Mouse (Mus musculus): Measurements from ENCODE around the gene Tbc1d14. TPM values are rescaled to one million over a fixed set of nuclear protein-coding genes. Genes with fewer than 3 reads are reported as not detected.

Tbc1d14 gene
- polyA plus RNA-seq, 1 experiment from 2014 or later: 63.8 TPM

GRCm38 (mm10) chr5:36560490-36560889 lies 32.6 kb downstream of the Tbc1d14 start:
- Histone ChIP-seq H3K27me3 (replicated peaks; ENCODE audit: control insufficient read depth, insufficient read depth, low read length) (no peaks in the 10 kb centered on the region), H3K9ac (ENCODE audit: low read depth, low read length) (no peak overlapping the region), H3K4me3 (ENCODE audit: low read length) (no peak overlapping the region), H3K27ac (ENCODE audit: low read depth, low read length) (no peak overlapping the region), H3K9me3 (ENCODE audit: control insufficient read depth, low read length) (no peaks in the 10 kb centered on the region), H3K4me1 (ENCODE audit: control insufficient read depth, insufficient read depth, low read depth, low read length) (no peaks in the 10 kb centered on the region; the same call in 1 of the 2 replicates), H3K36me3 (ENCODE audit: control insufficient read depth, insufficient read depth, low read length) (no peaks in the 10 kb centered on the region), H3K4me2 (ENCODE audit: low read length) (no peak overlapping the region)
- no peak for ATAC-seq
- 96% methylated on average over 4 of the region's 4 CpGs for WGBS

- no peak overlapping the region for H3K27ac ChIP-seq (ENCODE audit: low read depth, low read length)
- 91% methylated on average over 6 of the region's 6 CpGs for WGBS
- H3K4me1 ChIP-seq (ENCODE audit: control insufficient read depth, insufficient read depth, low read depth, low read length): no peaks in the 10 kb centered on the region; the same call in 1 of the 2 replicates
- H3K9me3 ChIP-seq (ENCODE audit: control insufficient read depth, low read length): no peaks in the 10 kb centered on the region
- H3K27me3 ChIP-seq (replicated peaks; ENCODE audit: control insufficient read depth, insufficient read depth, low read length): no peaks in the 10 kb centered on the region
- H3K4me2 ChIP-seq (ENCODE audit: low read length): no peak overlapping the region
- no peak overlapping the region for H3K9ac ChIP-seq (ENCODE audit: low read depth, low read length)
- ATAC-seq: no peak
- no peak overlapping the region for H3K4me3 ChIP-seq (ENCODE audit: low read length)
- no peaks in the 10 kb centered on the region for H3K36me3 ChIP-seq (ENCODE audit: control insufficient read depth, insufficient read depth, low read length)
Observed at GRCm38 (mm10) chr5:36559510-36560235, 33.4 kb downstream of the Tbc1d14 start.

DNA sequence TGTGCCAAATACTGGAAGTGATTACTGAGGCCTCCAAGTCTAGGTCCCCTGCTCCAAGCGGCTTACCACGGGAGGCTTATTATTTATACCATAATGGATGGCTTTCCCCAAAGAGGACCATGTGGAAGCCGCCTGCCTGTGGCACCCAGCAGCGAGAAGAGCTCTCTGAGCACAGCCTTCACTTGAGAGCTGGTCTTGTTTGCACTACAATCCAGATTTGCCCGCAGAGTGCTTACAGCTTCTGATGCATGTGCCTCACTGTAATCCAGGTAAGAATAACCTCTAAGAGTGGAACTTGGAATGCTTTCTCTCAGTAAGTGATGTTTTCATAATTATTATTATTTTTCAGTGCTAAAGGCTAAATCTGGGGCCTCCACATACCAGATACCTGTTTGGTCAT lies 34.0 kb downstream of the Tbc1d14 start:
- Histone ChIP-seq H3K9ac (ENCODE audit: low read depth, low read length) (no peak overlapping the region), H3K9me3 (ENCODE audit: control insufficient read depth, low read length) (no peaks in the 10 kb centered on the region), H3K27me3 (replicated peaks; ENCODE audit: control insufficient read depth, insufficient read depth, low read length) (no peaks in the 10 kb centered on the region), H3K36me3 (ENCODE audit: control insufficient read depth, insufficient read depth, low read length) (no peaks in the 10 kb centered on the region), H3K4me2 (ENCODE audit: low read length) (no peak overlapping the region), H3K4me3 (ENCODE audit: low read length) (no peak overlapping the region), H3K4me1 (ENCODE audit: control insufficient read depth, insufficient read depth, low read depth, low read length) (no peaks in the 10 kb centered on the region; the same call in 1 of the 2 replicates), H3K27ac (ENCODE audit: low read depth, low read length) (no peak overlapping the region)
- ATAC-seq: no peak
- WGBS: 76% methylated on average over 5 of the region's 5 CpGs

- Histone ChIP-seq H3K36me3 (ENCODE audit: control insufficient read depth, insufficient read depth, low read length) (no peaks in the 10 kb centered on the region), H3K4me3 (ENCODE audit: low read length) (no peak overlapping the region), H3K9me3 (ENCODE audit: control insufficient read depth, low read length) (no peaks in the 10 kb centered on the region), H3K27ac (ENCODE audit: low read depth, low read length) (no peak overlapping the region), H3K4me1 (ENCODE audit: control insufficient read depth, insufficient read depth, low read depth, low read length) (no peaks in the 10 kb centered on the region; the same call in 1 of the 2 replicates), H3K27me3 (replicated peaks; ENCODE audit: control insufficient read depth, insufficient read depth, low read length) (no peaks in the 10 kb centered on the region), H3K9ac (ENCODE audit: low read depth, low read length) (no peak overlapping the region), H3K4me2 (ENCODE audit: low read length) (no peak overlapping the region)
- ATAC-seq: no peak
- 86% methylated on average over 2 of the region's 2 CpGs for WGBS
Observed at GRCm38 (mm10) chr5:36558526-36558925, 34.5 kb downstream of the Tbc1d14 start.

- 34% methylated on average over 7 of the region's 7 CpGs for WGBS
- no peaks in the 10 kb centered on the region for H3K27me3 ChIP-seq (replicated peaks; ENCODE audit: control insufficient read depth, insufficient read depth, low read length)
- ATAC-seq: no peak
- H3K27ac ChIP-seq (ENCODE audit: low read depth, low read length): no peak overlapping the region
- no peaks in the 10 kb centered on the region for H3K36me3 ChIP-seq (ENCODE audit: control insufficient read depth, insufficient read depth, low read length)
- no peak overlapping the region for H3K4me2 ChIP-seq (ENCODE audit: low read length)
- H3K4me3 ChIP-seq (ENCODE audit: low read length): no peak overlapping the region
- H3K9me3 ChIP-seq (ENCODE audit: control insufficient read depth, low read length): no peaks in the 10 kb centered on the region
- no peaks in the 10 kb centered on the region; the same call in 1 of the 2 replicates for H3K4me1 ChIP-seq (ENCODE audit: control insufficient read depth, insufficient read depth, low read depth, low read length)
- no peak overlapping the region for H3K9ac ChIP-seq (ENCODE audit: low read depth, low read length)
Observed at GRCm38 (mm10) chr5:36557584-36558308, 35.3 kb downstream of the Tbc1d14 start.

DNA sequence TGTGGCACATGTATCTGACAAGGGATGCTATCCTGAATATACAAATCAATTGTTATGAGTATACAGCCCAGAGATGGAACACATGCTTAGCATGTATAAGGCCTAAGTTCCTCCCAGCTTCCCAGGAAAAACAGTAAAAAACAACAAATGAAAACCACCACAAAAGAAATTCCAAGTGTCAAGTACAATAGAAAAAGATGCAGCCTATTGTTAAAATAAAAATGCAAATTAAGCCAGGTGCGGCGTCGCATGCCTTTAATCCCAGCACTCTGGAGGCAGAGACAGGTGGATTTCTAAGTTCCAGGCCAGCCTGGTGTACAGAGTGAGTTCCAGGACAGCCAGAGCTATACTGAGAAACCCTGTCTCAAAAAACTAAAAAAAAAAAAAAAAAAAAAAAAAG lies 36.2 kb downstream of the Tbc1d14 start:
- 78% methylated on average over 3 of the region's 3 CpGs for whole genome bisulfite sequencing
- no peak overlapping the region for H3K4me2 ChIP-seq (ENCODE audit: low read length)

GRCm38 (mm10) chr5:36556289-36556688 lies 36.8 kb downstream of the Tbc1d14 start:
- no peak for ATAC-seq
- Histone ChIP-seq H3K9me3 (ENCODE audit: control insufficient read depth, low read length) (no peaks in the 10 kb centered on the region), H3K9ac (ENCODE audit: low read depth, low read length) (no peak overlapping the region), H3K27me3 (replicated peaks; ENCODE audit: control insufficient read depth, insufficient read depth, low read length) (no peaks in the 10 kb centered on the region), H3K4me3 (ENCODE audit: low read length) (no peak overlapping the region), H3K27ac (ENCODE audit: low read depth, low read length) (no peak overlapping the region), H3K36me3 (ENCODE audit: control insufficient read depth, insufficient read depth, low read length) (no peaks in the 10 kb centered on the region), H3K4me1 (ENCODE audit: control insufficient read depth, insufficient read depth, low read depth, low read length) (no peaks in the 10 kb centered on the region; the same call in 1 of the 2 replicates), H3K4me2 (ENCODE audit: low read length) (no peak overlapping the region)
- 54% methylated on average over 4 of the region's 4 CpGs for WGBS

More for the DNA sequence above, 36.2 kb downstream of the Tbc1d14 start:
- Histone ChIP-seq H3K4me3 (ENCODE audit: low read length) (no peak overlapping the region), H3K36me3 (ENCODE audit: control insufficient read depth, insufficient read depth, low read length) (no peaks in the 10 kb centered on the region), H3K4me1 (ENCODE audit: control insufficient read depth, insufficient read depth, low read depth, low read length) (no peaks in the 10 kb centered on the region; the same call in 1 of the 2 replicates), H3K9ac (ENCODE audit: low read depth, low read length) (no peak overlapping the region), H3K9me3 (ENCODE audit: control insufficient read depth, low read length) (no peaks in the 10 kb centered on the region), H3K27me3 (replicated peaks; ENCODE audit: control insufficient read depth, insufficient read depth, low read length) (no peaks in the 10 kb centered on the region), H3K27ac (ENCODE audit: low read depth, low read length) (no peak overlapping the region)
- no peak for ATAC-seq

DNA sequence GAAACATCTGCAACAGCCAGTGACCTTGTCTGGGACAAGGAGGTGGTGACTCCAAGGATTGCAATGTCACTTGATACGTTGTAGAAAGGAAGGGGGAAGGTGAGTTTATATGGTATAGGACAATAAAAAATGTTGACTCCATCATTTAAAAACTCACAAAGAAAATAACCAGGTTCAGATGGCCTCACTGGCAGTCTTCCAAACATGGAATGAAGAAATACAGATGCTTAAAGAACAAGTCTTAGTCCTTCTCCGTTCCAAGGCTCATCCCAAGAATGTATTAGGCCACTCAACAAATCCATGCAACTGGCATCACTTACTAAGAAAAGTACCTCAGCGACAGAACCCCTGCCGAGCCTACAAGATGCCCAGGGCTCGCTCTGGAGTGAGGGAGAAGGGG lies 38.6 kb downstream of the Tbc1d14 start:
- H3K27me3 ChIP-seq (replicated peaks; ENCODE audit: control insufficient read depth, insufficient read depth, low read length): no peaks in the 10 kb centered on the region
- 73% methylated on average over 5 of the region's 5 CpGs for WGBS
- no peak overlapping the region for H3K27ac ChIP-seq (ENCODE audit: low read depth, low read length)
- ATAC-seq: no peak
- H3K4me3 ChIP-seq (ENCODE audit: low read length): no peak overlapping the region
- no peaks in the 10 kb centered on the region; the same call in 1 of the 2 replicates for H3K4me1 ChIP-seq (ENCODE audit: control insufficient read depth, insufficient read depth, low read depth, low read length)
- no peak overlapping the region for H3K4me2 ChIP-seq (ENCODE audit: low read length)
- H3K9me3 ChIP-seq (ENCODE audit: control insufficient read depth, low read length): no peaks in the 10 kb centered on the region
- H3K9ac ChIP-seq (ENCODE audit: low read depth, low read length): no peak overlapping the region
- no peaks in the 10 kb centered on the region for H3K36me3 ChIP-seq (ENCODE audit: control insufficient read depth, insufficient read depth, low read length)

DNA sequence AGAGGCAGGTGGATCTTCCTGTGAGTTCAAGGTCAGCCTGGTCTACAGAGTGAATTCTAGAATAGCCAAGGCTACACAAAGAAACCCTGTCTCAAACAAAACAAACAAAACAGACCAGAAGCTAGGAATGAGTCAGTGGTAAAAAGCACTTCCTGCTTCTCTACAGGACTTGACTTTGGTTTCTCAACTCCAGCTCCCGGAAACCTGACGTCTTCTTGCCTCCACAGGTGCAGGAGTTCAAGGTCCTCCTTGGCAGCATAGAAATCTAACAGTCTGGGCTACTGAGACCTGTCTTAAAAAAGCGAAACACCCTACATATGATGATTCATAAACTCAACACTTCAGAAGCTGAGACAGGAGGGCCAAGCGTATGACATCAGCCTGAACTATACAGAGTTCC lies 39.2 kb downstream of the Tbc1d14 start:
- H3K4me1 ChIP-seq (ENCODE audit: control insufficient read depth, insufficient read depth, low read depth, low read length): no peaks in the 10 kb centered on the region; the same call in 1 of the 2 replicates
- ATAC-seq: no peak
- no peak overlapping the region for H3K27ac ChIP-seq (ENCODE audit: low read depth, low read length)
- H3K36me3 ChIP-seq (ENCODE audit: control insufficient read depth, insufficient read depth, low read length): no peaks in the 10 kb centered on the region
- no peak overlapping the region for H3K4me3 ChIP-seq (ENCODE audit: low read length)
- H3K27me3 ChIP-seq (replicated peaks; ENCODE audit: control insufficient read depth, insufficient read depth, low read length): no peaks in the 10 kb centered on the region
- H3K9ac ChIP-seq (ENCODE audit: low read depth, low read length): no peak overlapping the region
- 84% methylated on average over 4 of the region's 4 CpGs for WGBS
- no peaks in the 10 kb centered on the region for H3K9me3 ChIP-seq (ENCODE audit: control insufficient read depth, low read length)
- no peak overlapping the region for H3K4me2 ChIP-seq (ENCODE audit: low read length)
